Mouse (Mus musculus): Measurements from ENCODE around the gene 4930435E12Rik. TPM values are rescaled to one million over a fixed set of nuclear protein-coding genes. Genes with fewer than 3 reads are reported as not detected.

The 4930435E12Rik gene
- total RNA-seq, 2 experiments from 2014 or later, result not detected

GRCm38 (mm10) chr16:38771145-38771544 lies 57.4 kb downstream of the 4930435E12Rik start:
- no peak for DNase-seq (ENCODE audit: low spot score in 2 of 2)

DNA sequence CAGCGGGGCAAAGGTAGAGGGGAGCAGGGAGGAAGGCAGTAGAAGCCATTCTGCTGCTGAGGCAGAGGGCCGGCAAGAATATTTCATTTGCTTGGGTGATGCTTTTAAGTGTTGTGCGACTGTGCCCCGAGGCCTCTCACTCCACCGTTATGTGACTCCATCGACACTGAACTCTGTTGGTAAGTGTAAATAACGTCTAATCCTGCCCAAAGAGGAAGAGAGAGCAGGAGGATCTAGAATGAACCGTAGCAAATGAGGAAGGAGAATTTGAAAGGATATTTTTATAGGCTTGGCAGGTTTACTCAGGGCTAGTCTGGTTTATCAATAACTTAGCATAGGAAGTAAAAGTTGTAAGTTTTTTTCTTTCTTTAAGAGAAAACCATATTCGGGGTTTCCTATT lies 59.0 kb downstream of the 4930435E12Rik start:
- no peak for DNase-seq (ENCODE audit: low spot score in 2 of 2)

- DNase-seq (ENCODE audit: low spot score in 2 of 2), result no peak
Measured at GRCm38 (mm10) chr16:38768386-38768785, 60.2 kb downstream of the 4930435E12Rik start.

DNA sequence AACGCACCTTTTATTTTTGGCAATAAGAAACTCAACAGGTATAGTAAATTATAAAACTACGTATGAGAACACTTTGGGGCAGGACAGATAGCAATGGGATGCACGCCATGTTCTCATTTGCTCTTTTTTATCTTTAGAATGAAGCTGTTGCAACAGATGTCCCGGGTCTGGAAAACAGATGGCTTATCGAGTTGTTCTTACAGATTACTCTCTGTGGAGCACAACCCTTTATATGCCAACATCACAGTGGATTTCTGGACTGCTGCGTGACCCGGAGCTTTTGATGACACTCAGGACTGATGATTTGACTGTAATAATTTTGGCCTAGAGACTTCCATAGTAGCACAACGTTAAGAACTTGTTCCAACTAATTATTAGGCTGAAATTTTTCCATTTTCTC lies 60.8 kb downstream of the 4930435E12Rik start:
- DNase-seq (ENCODE audit: low spot score in 2 of 2), result peak; percentile 67 to 84

DNA sequence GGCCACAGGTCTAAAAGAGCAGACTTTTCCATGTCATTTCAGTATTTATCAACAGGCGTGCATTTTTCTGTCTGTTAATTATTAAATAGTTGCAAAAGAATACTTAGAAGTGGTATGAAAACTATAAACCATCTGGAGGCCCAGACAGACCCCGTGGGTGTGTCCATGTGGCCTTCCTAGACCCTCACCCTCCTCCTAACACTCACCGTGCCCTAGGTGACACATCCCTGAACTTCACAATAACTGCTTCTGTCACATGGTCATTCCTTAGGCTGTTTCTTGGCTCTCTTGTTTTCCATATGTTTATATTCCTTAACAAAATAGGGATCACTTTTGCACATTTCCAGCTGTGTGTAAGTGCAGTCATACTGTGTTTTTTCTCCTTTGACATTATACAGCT lies 61.9 kb downstream of the 4930435E12Rik start:
- DNase-seq (ENCODE audit: low spot score in 2 of 2), result no peak

DNA sequence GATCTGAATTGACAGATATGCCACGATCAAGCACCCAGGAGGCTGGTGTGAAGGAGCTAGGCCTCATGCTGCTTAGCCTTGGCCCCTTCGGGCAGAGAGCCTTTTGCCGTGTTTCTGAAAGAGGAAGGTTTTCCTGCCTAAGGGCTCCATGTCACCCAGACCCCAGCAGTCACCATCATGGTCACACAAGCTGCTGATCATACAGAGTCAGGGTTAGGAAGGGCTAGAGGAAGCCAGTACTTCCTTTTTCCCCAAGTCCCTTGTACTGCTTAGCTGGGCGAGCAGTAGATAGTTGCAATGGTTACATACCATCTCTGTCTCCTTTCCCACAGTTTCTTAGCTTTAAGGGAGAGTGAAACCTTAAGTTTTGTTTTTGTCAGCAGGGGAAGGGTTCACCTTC lies 65.0 kb downstream of the 4930435E12Rik start:
- DNase-seq (ENCODE audit: low spot score in 2 of 2), result no peak

DNA sequence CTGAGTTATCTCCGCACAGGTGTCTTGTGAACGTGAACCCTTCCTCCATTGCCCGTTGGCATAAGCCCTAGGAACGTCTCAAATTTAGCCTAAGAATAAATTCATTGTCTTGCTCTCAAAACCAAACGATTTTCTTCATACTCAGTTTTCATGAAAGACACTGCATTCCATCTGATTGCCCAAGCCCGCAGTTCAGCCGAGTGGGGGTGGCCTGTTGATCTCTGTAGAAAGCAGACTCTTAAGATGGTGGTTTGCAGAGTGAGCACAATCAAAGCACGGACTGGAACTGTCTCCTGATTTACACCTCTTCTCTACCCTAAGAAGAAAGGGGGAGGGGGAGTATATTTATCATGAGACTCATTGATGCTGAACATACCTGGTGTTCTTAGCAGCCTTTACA lies 66.1 kb downstream of the 4930435E12Rik start:
- no peak for DNase-seq (ENCODE audit: low spot score in 2 of 2)

Other genes with a start within 250 kb of the 4930435E12Rik start
- 10 to 100 TPM; 24.1 to 25.4 TPM for gene Arhgap31, start 115.5 kb downstream of the 4930435E12Rik start, total RNA-seq (2021)
- 10 to 100 TPM; 28.1 to 35.9 TPM for gene B4galt4, start 86.5 kb downstream of the 4930435E12Rik start, total RNA-seq (2021)
- gene Upk1b, start 28.4 kb downstream of the 4930435E12Rik start, total RNA-seq (2021), result under 1 TPM; 0.52 to 0.67 TPM
- gene Igsf11, start 63.9 kb upstream of the 4930435E12Rik start, total RNA-seq (2021), result 10 to 100 TPM; 37.0 to 37.1 TPM